Mouse (Mus musculus) liver, postnatal 0 days (tissue): ENCODE data around the gene Gdi2. TPM values are rescaled to one million over a fixed set of nuclear protein-coding genes. Genes with fewer than 3 reads are reported as not detected.
A peak's percentile ranks its signal among the peaks of the same experiment; 100 is the strongest.
"Not testable (repeated sequence)": the region's sequence is repeated elsewhere in the genome, so short reads cannot be mapped to it uniquely, and the experiment has no call there.

ENCODE experiments used
- ATAC-seq: fragments of 200-750 bp; cut with Nextera tagmentation; 2 replicates; pipeline ENCODE4 v1.8.0; 2017; ENCODE audit warnings: mild to moderate bottlenecking, moderate library complexity
- DNase-seq: peaks from one replicate; pipeline ENCODE4 v3.0.0-alpha.2; 2016
- H3K27ac ChIP-seq: fragments of 300-500 bp; sonication (generic); 2 replicates; pipeline ENCODE4 v1.5.1; 2014; ENCODE audit warnings: antibody characterized with exemption, moderate library complexity, mild to moderate bottlenecking, low read depth
- H3K27me3 ChIP-seq: fragments of 300-500 bp; sonication (generic); 2 replicates; pipeline ENCODE4 v1.6.1; 2014; ENCODE audit warnings: low read length, control low read depth, mixed read lengths; ENCODE audit not compliant: insufficient read depth
- H3K36me3 ChIP-seq: fragments of 300-500 bp; sonication (generic); replicated peaks from 2 replicates; pipeline ENCODE4 v1.6.1; 2014; ENCODE audit warnings: mild to moderate bottlenecking, control low read depth, low read length, moderate library complexity, mixed read lengths; ENCODE audit not compliant: insufficient read depth
- H3K4me1 ChIP-seq: fragments of 300-500 bp; sonication (generic); 2 replicates; pipeline ENCODE4 v1.6.1; 2014; ENCODE audit warnings: antibody characterized with exemption, mild to moderate bottlenecking, control low read depth; ENCODE audit not compliant: insufficient read depth
- H3K4me2 ChIP-seq: fragments of 300-500 bp; sonication (generic); 2 replicates; pipeline ENCODE4 v1.6.1; 2014; ENCODE audit warnings: low read depth, mild to moderate bottlenecking, low read length, moderate library complexity, mixed read lengths
- H3K4me3 ChIP-seq: fragments of 300-500 bp; sonication (generic); 2 replicates; pipeline ENCODE4 v1.5.1; 2014; ENCODE audit warnings: low read depth, low read length
- H3K9ac ChIP-seq: fragments of 300-500 bp; sonication (generic); replicated peaks from 2 replicates; pipeline ENCODE4 v1.6.1; 2014; ENCODE audit warnings: mild to moderate bottlenecking, moderate library complexity
- H3K9me3 ChIP-seq: fragments of 300-500 bp; sonication (generic); 2 replicates; pipeline ENCODE4 v1.6.1; 2016; ENCODE audit warnings: mild to moderate bottlenecking, control low read depth, low read length, mixed read lengths
- CTCF ChIP-seq: sonication (generic); IDR thresholded peaks from 2 replicates; pipeline ENCODE4 v1.5.1; 2016; ENCODE audit warnings: antibody characterized with exemption, low read depth
- EP300 ChIP-seq: IDR thresholded peaks from 2 replicates; pipeline ENCODE4 v1.6.1; 2016; ENCODE audit warnings: antibody characterized with exemption, low read depth, mild to moderate bottlenecking
- WGBS: fragments of 180-500 bp; shearing (Covaris S2); extraction: QIAGEN DNeasy Blood & Tissue Kit; methylation state at CpG from one replicate; pipeline ENCODE4 v1.1.7; 2014; ENCODE audit not compliant: insufficient replicate concordance; 5-methylcytosine and 5-hydroxymethylcytosine counted together
- polyA plus RNA-seq: library from polyadenylated mRNA; unstranded; fragments of >200 nt; fragmentation: Nextera tagmentation; extraction: Ambion mirVana; gene quantifications from 2 replicates; pipeline ENCODE4 v1.2.1, GENCODE M21; 2015

Gene Gdi2
- polyA plus RNA-seq, result 189 and 191 TPM in 2 replicates

DNA sequence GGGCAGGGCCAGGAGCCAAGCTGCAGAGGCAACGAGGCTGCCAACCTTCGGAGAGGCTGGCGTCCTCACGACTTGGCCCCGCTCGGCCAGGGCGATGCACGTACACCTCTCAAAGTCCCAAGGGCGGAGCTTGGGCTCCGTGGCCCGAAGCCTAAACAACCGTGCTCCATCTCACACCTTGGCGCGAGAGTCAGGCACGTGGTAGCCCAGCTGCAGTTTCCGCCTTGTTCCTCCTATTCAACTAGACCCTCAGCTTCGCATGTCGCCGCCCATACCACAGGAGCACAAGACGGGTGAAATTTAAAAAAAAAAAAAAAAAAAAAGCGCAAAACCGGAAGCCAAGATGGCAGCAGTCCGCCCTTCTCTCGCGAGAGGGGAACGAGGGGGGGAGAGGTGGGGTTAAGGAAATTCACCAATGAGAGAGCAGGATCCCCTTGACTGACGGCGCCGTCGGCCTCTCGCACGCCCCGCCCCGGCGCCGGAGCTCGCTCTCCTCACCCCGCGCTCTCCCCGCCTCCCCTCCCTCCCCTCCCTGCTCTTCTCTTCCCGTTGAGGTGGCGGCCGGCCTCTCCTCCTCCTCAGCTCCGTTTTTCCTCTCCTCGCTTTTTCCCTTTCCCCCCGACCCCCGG lies at the start of gene Gdi2:
Gene Gdi2 (plus strand): TSS at position 470 of the 629 bp plus-strand sequence.
- peak; percentile 97 for ATAC-seq
- Histone ChIP-seq H3K4me3 (peak within 1 kb of the TSS; percentile 81), H3K27ac (peak within 1 kb of the TSS; percentile 99), H3K27me3 (no peaks in the 10 kb centered on the region), H3K4me1 (peaks cover 22% of the 10 kb centered on the region), H3K9me3 (no peaks in the 10 kb centered on the region), H3K36me3 (no peaks in the 10 kb centered on the region), H3K4me2 (peak within 1 kb of the TSS; percentile 86), H3K9ac (peak within 1 kb of the TSS; percentile 91)
- TF ChIP-seq CTCF, result no peak
- TF ChIP-seq EP300, result peak; percentile 83
- WGBS, result 0% methylated on average over 39 of the region's 47 CpGs
- peak; percentile 96 for DNase-seq

- no peak for DNase-seq
- H3K4me3 ChIP-seq, result no peak overlapping the region
- no peak overlapping the region for H3K9ac ChIP-seq
- 80% methylated on average over 4 of the region's 4 CpGs for WGBS
- ATAC-seq, result no peak
- no peaks in the 10 kb centered on the region for H3K27me3 ChIP-seq
- H3K27ac ChIP-seq, result no peak overlapping the region
- H3K4me1 ChIP-seq, result no peaks in the 10 kb centered on the region
- no peaks in the 10 kb centered on the region for H3K9me3 ChIP-seq
- TF ChIP-seq EP300 (no peak), CTCF (no peak)
- no peak overlapping the region for H3K4me2 ChIP-seq
- no peaks in the 10 kb centered on the region for H3K36me3 ChIP-seq
These were observed 42.3 kb upstream of the Gdi2 start for GRCm38 (mm10) chr13:3495526-3495925.

- H3K36me3 ChIP-seq, H3K9me3 ChIP-seq, H3K27me3 ChIP-seq, H3K27ac ChIP-seq, H3K4me1 ChIP-seq, ATAC-seq, DNase-seq, H3K4me2 ChIP-seq, H3K9ac ChIP-seq, H3K4me3 ChIP-seq: not testable (repeated sequence)
- 80% methylated on average over 6 of the region's 6 CpGs for WGBS
These were observed 36.8 kb upstream of the Gdi2 start for GRCm38 (mm10) chr13:3501014-3501413.

GRCm38 (mm10) chr13:3515351-3515750 lies 22.5 kb upstream of the Gdi2 start:
- not testable (repeated sequence) for H3K27ac ChIP-seq, H3K4me1 ChIP-seq, H3K4me3 ChIP-seq, DNase-seq, H3K9ac ChIP-seq, H3K27me3 ChIP-seq, H3K9me3 ChIP-seq, H3K4me2 ChIP-seq, ATAC-seq, H3K36me3 ChIP-seq
- TF ChIP-seq CTCF, result peak; percentile 51
- WGBS, result 76% methylated on average over 6 of the region's 6 CpGs

DNA sequence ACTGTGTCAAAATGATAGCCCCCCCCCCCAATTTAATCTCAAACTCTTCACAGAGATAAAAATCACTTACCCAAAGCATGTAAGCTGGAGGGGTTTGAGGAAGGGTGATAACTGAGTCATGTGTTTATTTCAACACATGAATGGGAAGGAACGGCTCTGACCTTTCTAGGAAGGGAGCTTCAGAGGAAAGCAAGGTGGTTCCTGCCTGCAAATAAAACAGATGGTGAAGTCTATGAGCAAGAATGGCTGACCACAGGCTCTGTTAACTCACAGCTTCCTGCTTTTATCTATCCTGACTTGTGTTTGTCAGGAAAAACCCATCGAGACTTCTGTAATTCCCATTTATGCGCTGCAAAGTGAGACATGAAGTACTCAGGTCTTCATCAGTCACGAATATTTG lies 18.5 kb upstream of the Gdi2 start:
- H3K27ac ChIP-seq, H3K27me3 ChIP-seq, H3K36me3 ChIP-seq, H3K4me1 ChIP-seq, H3K9me3 ChIP-seq, H3K4me3 ChIP-seq, H3K4me2 ChIP-seq, H3K9ac ChIP-seq, DNase-seq, ATAC-seq: not testable (repeated sequence)
- 24% methylated on average over 2 of the region's 4 CpGs for WGBS

- peak; percentile 29; the same call in 1 of the 2 replicates for ATAC-seq
- not testable (repeated sequence) for DNase-seq, H3K27ac ChIP-seq, H3K9me3 ChIP-seq, H3K4me1 ChIP-seq, H3K4me3 ChIP-seq, H3K4me2 ChIP-seq, H3K9ac ChIP-seq, H3K27me3 ChIP-seq, H3K36me3 ChIP-seq
- WGBS, result 13% methylated on average over 1 of the region's 1 CpGs
These were observed 17.9 kb upstream of the Gdi2 start for GRCm38 (mm10) chr13:3519994-3520393.

DNA sequence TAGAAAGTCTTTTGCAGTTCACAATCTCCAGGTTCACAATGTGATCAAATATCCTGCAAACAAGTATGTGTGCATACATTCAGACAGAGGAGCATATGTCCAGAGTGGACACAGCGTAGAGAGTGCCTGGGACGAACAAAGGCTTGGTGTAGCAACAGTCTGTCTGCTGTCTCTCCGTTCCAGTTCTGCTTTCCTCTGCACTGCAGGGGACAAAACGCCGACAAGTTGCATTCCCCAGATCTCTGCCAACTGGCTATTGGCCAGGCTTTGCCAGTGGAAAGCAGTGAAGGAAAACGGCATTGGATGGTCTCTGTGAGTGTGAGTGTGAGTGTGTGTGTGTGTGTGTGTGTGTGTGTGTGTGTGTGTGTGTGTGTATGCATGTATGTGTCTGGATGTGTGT lies 14.4 kb upstream of the Gdi2 start:
- Histone ChIP-seq H3K9ac (no peak overlapping the region), H3K4me2 (no peak overlapping the region), H3K27me3 (no peaks in the 10 kb centered on the region), H3K36me3 (no peaks in the 10 kb centered on the region), H3K4me1 (0 out of 2 replicates have a peak, but pooled peaks cover 3% of the 10 kb centered on the region), H3K27ac (0 out of 2 replicates have a peak overlapping the region, but pooled peaks have one; percentile 48), H3K4me3 (no peak overlapping the region), H3K9me3 (no peaks in the 10 kb centered on the region)
- peak; percentile 26; the same call in 1 of the 2 replicates for ATAC-seq
- DNase-seq, result no peak
- 42% methylated on average over 6 of the region's 6 CpGs for WGBS
- TF ChIP-seq CTCF, result no peak
- no peak for TF ChIP-seq EP300
